Mouse (Mus musculus) olfactory bulb, adult 2 months (tissue): ENCODE data around the gene Ppp1r36.

Source experiments
- CTCF ChIP-seq: fragments of 200-500 bp; IDR thresholded peaks from 2 replicates; pipeline ENCODE4 v1.5.1; 2012; ENCODE audit warnings: low read depth, mild to moderate bottlenecking, low read length, moderate library complexity; ENCODE audit not compliant: insufficient read depth
- POLR2A ChIP-seq: fragments of 200-500 bp; IDR thresholded peaks from 2 replicates; pipeline ENCODE4 v1.6.1; 2012; ENCODE audit warnings: mild to moderate bottlenecking, low read depth, low read length, moderate library complexity; ENCODE audit not compliant: insufficient read depth

DNA sequence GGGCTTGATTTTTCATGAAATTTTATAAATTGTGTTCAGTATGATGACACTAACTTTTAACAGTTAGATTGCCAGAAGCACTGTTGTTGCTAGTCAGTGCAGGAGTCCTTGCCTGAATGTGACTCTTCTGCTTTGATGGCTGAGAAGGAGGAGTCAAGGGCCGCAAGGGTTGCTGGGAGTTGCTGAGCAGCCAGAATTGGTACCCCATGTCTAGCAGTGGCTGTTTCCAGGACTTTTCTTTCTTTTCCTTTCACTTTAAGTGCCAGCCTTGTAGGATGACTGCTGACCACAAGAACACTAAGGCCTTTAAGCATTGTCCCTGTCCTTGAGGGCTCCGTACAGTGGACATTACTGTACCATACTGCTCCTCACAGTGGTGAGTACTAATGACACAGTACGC is 39.6 kb upstream of the Ppp1r36 start:
- TF ChIP-seq CTCF, result no peak
- no peak for TF ChIP-seq POLR2A
